Mouse (Mus musculus) kidney, embryonic 14.5 days (tissue): ENCODE measurements at regions not wholly inside any gene's neighbourhood (a gene's known extent, or its start where the extent isn't known, plus 50 kb on each side); places are given as distances from the start of the nearest gene placed in this dataset.
"Not testable (repeated sequence)": the region's sequence is repeated elsewhere in the genome, so short reads cannot be mapped to it uniquely, and the experiment has no call there.

Experiments used
- ATAC-seq: fragments of 200-750 bp; cut with Nextera tagmentation; 2 replicates; pipeline ENCODE4 v1.8.0; 2017; ENCODE audit warnings: moderate number of reproducible peaks, mild to moderate bottlenecking, moderate TSS enrichment, moderate library complexity; ENCODE audit not compliant: low FRiP score, low TSS enrichment
- H3K27ac ChIP-seq: fragments of 300-500 bp; sonication (generic); 2 replicates; pipeline ENCODE4 v1.5.1; 2014; ENCODE audit warnings: low read depth, mild to moderate bottlenecking, low read length, moderate library complexity, mixed read lengths
- H3K27me3 ChIP-seq: fragments of 300-500 bp; sonication (generic); 2 replicates; pipeline ENCODE4 v1.6.1; 2014; ENCODE audit warnings: mild to moderate bottlenecking, low read length; ENCODE audit not compliant: control insufficient read depth, insufficient read depth
- H3K36me3 ChIP-seq: fragments of 300-500 bp; sonication (generic); 2 replicates; pipeline ENCODE4 v1.6.1; 2014; ENCODE audit warnings: low read length, mixed read lengths; ENCODE audit not compliant: control insufficient read depth, insufficient read depth
- H3K4me1 ChIP-seq: fragments of 300-500 bp; sonication (generic); 2 replicates; pipeline ENCODE4 v1.6.1; 2014; ENCODE audit warnings: low read length, mixed read lengths; ENCODE audit not compliant: control insufficient read depth, insufficient read depth
- H3K4me2 ChIP-seq: fragments of 300-500 bp; sonication (generic); replicated peaks from 2 replicates; pipeline ENCODE4 v1.6.1; 2014; ENCODE audit warnings: low read depth, mild to moderate bottlenecking, low read length
- H3K4me3 ChIP-seq: fragments of 300-500 bp; sonication (generic); 2 replicates; pipeline ENCODE4 v1.5.1; 2014; ENCODE audit warnings: mild to moderate bottlenecking, low read length
- H3K9ac ChIP-seq: fragments of 300-500 bp; sonication (generic); 2 replicates; pipeline ENCODE4 v1.6.1; 2014; ENCODE audit warnings: low read depth, mild to moderate bottlenecking, low read length, moderate library complexity
- H3K9me3 ChIP-seq: fragments of 300-500 bp; sonication (generic); 2 replicates; pipeline ENCODE4 v1.6.1; 2016; ENCODE audit warnings: low read length; ENCODE audit not compliant: control insufficient read depth
- WGBS: fragments of 180-500 bp; shearing (Covaris S2); extraction: QIAGEN DNeasy Blood & Tissue Kit; methylation state at CpG from one replicate; pipeline ENCODE4 v1.1.7; 2014; 5-methylcytosine and 5-hydroxymethylcytosine counted together

DNA sequence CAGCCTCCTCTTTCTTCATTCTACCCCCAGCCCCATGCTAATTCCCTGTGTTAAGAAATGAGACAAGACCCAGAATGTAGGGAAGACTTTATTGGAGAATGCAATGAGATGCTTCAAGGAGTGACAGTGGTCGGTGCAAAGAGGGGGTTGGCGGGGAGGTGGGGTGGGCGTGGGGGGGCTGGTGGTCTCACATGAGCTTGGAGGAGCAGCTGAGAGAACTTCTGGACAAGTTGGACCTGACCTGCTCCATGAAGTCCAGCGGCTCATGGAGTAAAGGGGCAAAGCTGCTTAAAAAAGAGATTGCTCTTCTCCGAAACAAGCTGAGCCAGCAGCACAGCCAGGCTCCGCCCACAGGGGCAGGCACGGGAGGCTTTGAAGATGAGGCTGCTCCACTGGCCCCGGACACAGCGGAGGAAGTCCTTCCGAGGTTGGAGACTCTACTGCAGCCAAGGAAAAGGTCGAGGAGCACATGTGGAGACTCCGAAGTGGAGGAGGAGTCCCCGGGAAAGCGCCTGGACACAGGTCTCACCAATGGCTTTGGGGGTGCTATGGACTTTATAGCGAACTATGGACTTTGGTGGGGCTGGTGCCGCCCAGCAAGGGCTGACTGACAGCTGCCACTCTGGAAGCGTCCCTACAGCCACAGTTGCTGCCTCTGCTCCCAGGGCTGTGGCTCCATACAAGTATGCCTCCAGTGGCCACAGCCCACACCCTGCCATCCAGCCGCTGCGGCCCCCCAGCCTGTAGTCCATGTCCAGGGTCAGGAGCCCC, 161.7 kb downstream of the Plxna1 start:
- not testable (repeated sequence) for H3K4me1 ChIP-seq, H3K36me3 ChIP-seq, H3K9me3 ChIP-seq, H3K9ac ChIP-seq, ATAC-seq, H3K27me3 ChIP-seq, H3K27ac ChIP-seq
- peak overlapping the region; percentile 29 for H3K4me2 ChIP-seq
- peak overlapping the region; percentile 3; the same call in 1 of the 2 replicates for H3K4me3 ChIP-seq
- 11% methylated on average over 19 of the region's 19 CpGs for WGBS

- Histone ChIP-seq H3K36me3 (no peaks in the 10 kb centered on the region), H3K27ac (no peak overlapping the region), H3K4me2 (no peak overlapping the region), H3K4me1 (no peaks in the 10 kb centered on the region), H3K9me3 (no peaks in the 10 kb centered on the region), H3K9ac (no peak overlapping the region), H3K27me3 (no peaks in the 10 kb centered on the region), H3K4me3 (no peak overlapping the region)
- 79% methylated on average over 3 of the region's 3 CpGs for WGBS
- ATAC-seq, result no peak
Observed at GRCm38 (mm10) chr6:89215021-89215420, 147.4 kb downstream of the Plxna1 start.

DNA sequence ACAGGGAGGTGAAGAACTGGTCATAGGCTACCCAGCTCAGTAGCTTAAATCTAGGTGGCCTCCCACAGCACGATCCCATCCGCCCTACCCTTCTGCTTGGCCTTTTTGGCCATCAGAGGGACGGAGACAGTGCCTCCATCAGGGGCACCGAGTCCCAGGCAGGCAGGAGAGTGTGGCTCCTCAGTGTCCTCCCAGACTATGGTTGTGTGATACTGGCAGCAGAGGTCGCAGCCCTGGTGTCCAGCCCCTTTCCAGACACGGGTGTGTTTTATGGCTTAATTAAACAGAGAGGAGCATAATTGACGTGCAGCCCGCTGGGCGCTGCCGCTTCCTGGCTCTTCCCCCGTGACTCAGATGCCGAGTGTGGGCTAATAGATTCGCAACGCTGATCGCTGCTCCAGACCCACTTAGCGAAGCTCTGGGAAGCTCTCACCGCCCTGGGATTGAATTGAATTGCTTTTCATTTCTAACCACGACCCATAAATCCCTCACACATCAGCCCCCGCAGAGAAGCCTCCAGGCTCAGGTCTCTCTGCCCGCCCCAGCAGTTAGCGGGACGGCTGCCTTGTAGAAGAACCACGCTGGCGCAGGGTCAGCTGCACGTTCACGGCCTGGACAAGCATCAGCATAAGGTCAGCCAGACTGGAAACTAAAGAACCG, 126.9 kb downstream of the Plxna1 start:
- Histone ChIP-seq H3K27me3 (0 out of 2 replicates have a peak, but pooled peaks cover 4% of the 10 kb centered on the region), H3K9ac (no peak overlapping the region), H3K27ac (no peak overlapping the region), H3K4me1 (peaks cover 10% of the 10 kb centered on the region), H3K9me3 (no peaks in the 10 kb centered on the region), H3K36me3 (no peaks in the 10 kb centered on the region), H3K4me2 (peak overlapping the region; percentile 34), H3K4me3 (no peak overlapping the region; the same call in 1 of the 2 replicates)
- ATAC-seq, result peak; percentile 76
- WGBS, result 5% methylated on average over 27 of the region's 27 CpGs

- no peak overlapping the region for H3K9ac ChIP-seq
- no peak overlapping the region for H3K4me3 ChIP-seq
- no peak overlapping the region for H3K27ac ChIP-seq
- H3K9me3 ChIP-seq, result no peaks in the 10 kb centered on the region
- H3K4me1 ChIP-seq, result peaks cover 10% of the 10 kb centered on the region
- no peaks in the 10 kb centered on the region for H3K36me3 ChIP-seq
- ATAC-seq, result no peak
- H3K4me2 ChIP-seq, result peak overlapping the region; percentile 34; the same call in 1 of the 2 replicates
- H3K27me3 ChIP-seq, result 0 out of 2 replicates have a peak, but pooled peaks cover 4% of the 10 kb centered on the region
- WGBS, result 17% methylated on average over 8 of the region's 8 CpGs
Observed at GRCm38 (mm10) chr6:89236226-89236625, 126.2 kb downstream of the Plxna1 start.

- Histone ChIP-seq H3K4me2 (no peak overlapping the region), H3K9me3 (no peaks in the 10 kb centered on the region), H3K36me3 (no peaks in the 10 kb centered on the region), H3K27ac (no peak overlapping the region), H3K27me3 (0 out of 2 replicates have a peak, but pooled peaks cover 4% of the 10 kb centered on the region), H3K9ac (no peak overlapping the region), H3K4me1 (peaks cover 10% of the 10 kb centered on the region), H3K4me3 (no peak overlapping the region)
- ATAC-seq, result no peak
- 80% methylated on average over 10 of the region's 10 CpGs for WGBS
Observed at GRCm38 (mm10) chr6:89236892-89237646, 125.4 kb downstream of the Plxna1 start.

GRCm38 (mm10) chr6:89238871-89239270, 123.5 kb downstream of the Plxna1 start:
- no peak overlapping the region for H3K4me2 ChIP-seq
- no peak for ATAC-seq
- no peaks in the 10 kb centered on the region for H3K9me3 ChIP-seq
- H3K27me3 ChIP-seq, result 0 out of 2 replicates have a peak, but pooled peaks cover 4% of the 10 kb centered on the region
- no peaks in the 10 kb centered on the region for H3K36me3 ChIP-seq
- no peak overlapping the region for H3K9ac ChIP-seq
- WGBS, result 30% methylated on average over 14 of the region's 14 CpGs
- peaks cover 10% of the 10 kb centered on the region for H3K4me1 ChIP-seq
- no peak overlapping the region for H3K27ac ChIP-seq
- no peak overlapping the region for H3K4me3 ChIP-seq

DNA sequence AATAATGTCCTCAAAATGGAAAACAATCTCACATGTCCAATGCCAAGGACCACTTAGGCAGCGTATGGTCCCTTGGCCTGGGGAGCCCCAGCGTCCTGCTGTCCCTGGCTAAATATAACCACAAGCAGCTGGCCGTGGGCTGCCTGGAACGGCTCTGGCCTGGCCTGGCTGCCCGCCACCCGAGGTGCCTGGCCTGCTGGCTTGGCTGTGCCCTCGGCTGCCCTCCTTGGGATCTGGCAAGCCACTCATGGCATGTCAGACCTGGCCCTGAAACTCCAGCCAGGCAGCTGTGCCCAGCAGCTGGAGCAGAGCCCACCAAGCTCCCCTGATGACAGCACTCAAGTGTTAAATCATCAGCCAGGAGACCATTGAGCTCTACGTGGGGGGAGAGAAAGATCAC, 122.9 kb downstream of the Plxna1 start:
- no peaks in the 10 kb centered on the region for H3K9me3 ChIP-seq
- H3K4me3 ChIP-seq, result no peak overlapping the region
- H3K9ac ChIP-seq, result no peak overlapping the region
- peaks cover 10% of the 10 kb centered on the region for H3K4me1 ChIP-seq
- WGBS, result 43% methylated on average over 8 of the region's 8 CpGs
- no peak overlapping the region for H3K4me2 ChIP-seq
- no peak for ATAC-seq
- no peak overlapping the region for H3K27ac ChIP-seq
- no peaks in the 10 kb centered on the region for H3K36me3 ChIP-seq
- 0 out of 2 replicates have a peak, but pooled peaks cover 4% of the 10 kb centered on the region for H3K27me3 ChIP-seq

- H3K36me3 ChIP-seq, result no peaks in the 10 kb centered on the region
- no peak overlapping the region for H3K27ac ChIP-seq
- H3K4me3 ChIP-seq, result no peak overlapping the region
- H3K4me1 ChIP-seq, result peaks cover 9% of the 10 kb centered on the region
- 36% methylated on average over 4 of the region's 4 CpGs for WGBS
- no peak for ATAC-seq
- no peaks in the 10 kb centered on the region for H3K9me3 ChIP-seq
- H3K9ac ChIP-seq, result no peak overlapping the region
- H3K27me3 ChIP-seq, result 0 out of 2 replicates have a peak, but pooled peaks cover 4% of the 10 kb centered on the region
- no peak overlapping the region for H3K4me2 ChIP-seq
Observed at GRCm38 (mm10) chr6:89240168-89240705, 122.2 kb downstream of the Plxna1 start.
